Mouse (Mus musculus) forebrain, embryonic 16.5 days (tissue): Measurements from ENCODE around the gene Sf3b3. TPM values are rescaled to one million over a fixed set of nuclear protein-coding genes. Genes with fewer than 3 reads are reported as not detected.

Experiments
- ATAC-seq: fragments of 200-750 bp; cut with Nextera tagmentation; 2 replicates; pipeline ENCODE4 v1.8.0; 2017; ENCODE audit warnings: mild to moderate bottlenecking, moderate library complexity
- H3K27ac ChIP-seq: fragments of 300-500 bp; sonication (generic); 2 replicates; pipeline ENCODE4 v1.5.1; 2014; ENCODE audit warnings: low read length, control low read depth
- H3K27me3 ChIP-seq: fragments of 300-500 bp; sonication (generic); replicated peaks from 2 replicates; pipeline ENCODE4 v1.6.1; 2014; ENCODE audit warnings: low read length; ENCODE audit not compliant: control insufficient read depth, insufficient read depth
- H3K36me3 ChIP-seq: fragments of 300-500 bp; sonication (generic); 2 replicates; pipeline ENCODE4 v1.6.1; 2014; ENCODE audit not compliant: control insufficient read depth, insufficient read depth
- H3K4me1 ChIP-seq: fragments of 300-500 bp; sonication (generic); replicated peaks from 2 replicates; pipeline ENCODE4 v1.6.1; 2014; ENCODE audit warnings: low read length; ENCODE audit not compliant: control insufficient read depth, insufficient read depth
- H3K4me2 ChIP-seq: fragments of 300-500 bp; sonication (generic); 2 replicates; pipeline ENCODE4 v1.6.1; 2014; ENCODE audit warnings: mild to moderate bottlenecking, low read length, control low read depth
- H3K4me3 ChIP-seq: fragments of 300-500 bp; sonication (generic); replicated peaks from 2 replicates; pipeline ENCODE4 v1.5.1; 2014; ENCODE audit warnings: mild to moderate bottlenecking, low read length, control low read depth
- H3K9ac ChIP-seq: fragments of 300-500 bp; sonication (generic); replicated peaks from 2 replicates; pipeline ENCODE4 v1.6.1; 2014; ENCODE audit warnings: low read depth, low read length, control low read depth
- H3K9me3 ChIP-seq: fragments of 300-500 bp; sonication (generic); 2 replicates; pipeline ENCODE4 v1.6.1; 2016; ENCODE audit warnings: low read length; ENCODE audit not compliant: control insufficient read depth
- WGBS: fragments of 180-500 bp; shearing (Covaris S2); extraction: QIAGEN DNeasy Blood & Tissue Kit; methylation state at CpG from one replicate; pipeline ENCODE4 v1.1.7; 2014; 5-methylcytosine and 5-hydroxymethylcytosine counted together
- polyA plus RNA-seq: library from polyadenylated mRNA; unstranded; fragments of >200 nt; fragmentation: Nextera tagmentation; extraction: Ambion mirVana; gene quantifications from 2 replicates; pipeline ENCODE4 v1.2.1, GENCODE M21; 2015

The Sf3b3 gene
- polyA plus RNA-seq, 1 experiment from 2014 or later: 124 TPM

DNA sequence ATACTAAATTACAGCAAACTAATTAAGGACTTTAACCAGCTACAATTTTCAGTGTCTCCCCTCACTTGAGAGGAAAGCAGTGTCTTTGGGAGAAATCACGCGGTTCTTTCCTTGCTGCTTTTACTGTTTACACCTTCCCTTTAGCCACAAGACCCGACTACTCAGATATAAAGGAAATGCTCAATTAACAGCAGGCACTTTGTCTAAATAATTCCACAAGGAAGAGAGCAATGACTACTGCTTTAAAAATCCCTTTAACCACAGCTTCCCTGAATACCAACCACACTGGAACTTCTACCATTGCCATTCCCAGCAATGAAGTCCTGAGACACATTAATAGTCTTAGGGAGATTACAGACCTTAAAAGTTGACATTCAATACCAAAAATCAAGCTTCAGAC, 18.1 kb downstream of the Sf3b3 start:
- no peak for ATAC-seq
- Histone ChIP-seq H3K4me2 (no peak overlapping the region), H3K27ac (no peak overlapping the region), H3K9me3 (no peaks in the 10 kb centered on the region), H3K36me3 (peaks cover 47% of the 10 kb centered on the region), H3K4me1 (no peaks in the 10 kb centered on the region), H3K27me3 (no peaks in the 10 kb centered on the region), H3K9ac (no peak overlapping the region), H3K4me3 (no peak overlapping the region)
- WGBS: 86% methylated on average over 3 of the region's 3 CpGs

DNA sequence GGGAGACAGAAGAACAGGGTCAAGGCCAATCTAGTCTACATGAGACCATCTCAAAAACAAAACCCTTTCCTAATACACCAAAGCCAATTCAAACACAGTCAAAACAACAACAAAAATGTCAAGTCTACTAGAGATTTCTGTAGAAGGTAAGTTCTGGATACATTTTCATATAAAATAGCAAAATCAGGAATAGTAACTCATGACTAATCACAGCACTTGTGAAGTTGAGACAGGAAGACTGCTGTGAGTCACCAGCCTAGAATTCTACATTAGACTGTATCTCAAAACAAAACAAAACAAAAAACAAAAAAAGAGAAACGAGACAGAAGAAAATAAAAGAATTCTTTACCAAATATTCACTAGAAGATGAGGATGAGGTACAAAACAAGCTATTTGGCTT, 21.7 kb downstream of the Sf3b3 start:
- H3K27ac ChIP-seq: no peak overlapping the region
- no peaks in the 10 kb centered on the region for H3K27me3 ChIP-seq
- WGBS: 95% methylated on average over 1 of the region's 1 CpGs
- H3K4me3 ChIP-seq: no peak overlapping the region
- H3K9ac ChIP-seq: no peak overlapping the region
- H3K4me1 ChIP-seq: no peaks in the 10 kb centered on the region
- peaks cover 53% of the 10 kb centered on the region for H3K36me3 ChIP-seq
- H3K9me3 ChIP-seq: no peaks in the 10 kb centered on the region
- H3K4me2 ChIP-seq: no peak overlapping the region
- no peak for ATAC-seq

DNA sequence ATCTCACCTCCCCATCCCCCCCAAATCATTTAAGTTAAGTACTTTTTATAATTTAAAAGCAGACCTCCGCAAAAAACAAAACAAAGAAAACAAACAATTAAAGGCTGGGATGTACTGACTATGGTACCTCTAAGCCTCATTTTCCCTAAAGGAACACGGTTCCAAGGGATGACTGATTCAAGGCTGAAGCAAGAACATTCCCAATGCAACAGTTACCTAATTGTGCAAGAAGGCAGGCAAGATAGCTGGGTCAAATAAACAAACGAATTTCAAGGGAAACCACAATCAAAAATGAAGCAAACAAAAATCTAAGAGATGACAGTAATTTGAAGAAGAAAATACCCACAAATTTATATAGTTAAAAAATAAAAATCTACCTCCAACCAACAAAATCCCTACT, 24.6 kb downstream of the Sf3b3 start:
- peaks cover 62% of the 10 kb centered on the region for H3K36me3 ChIP-seq
- no peaks in the 10 kb centered on the region for H3K27me3 ChIP-seq
- 90% methylated on average over 3 of the region's 3 CpGs for WGBS
- H3K4me2 ChIP-seq: no peak overlapping the region
- H3K4me3 ChIP-seq: no peak overlapping the region
- H3K9me3 ChIP-seq: no peaks in the 10 kb centered on the region
- no peak overlapping the region for H3K27ac ChIP-seq
- no peak for ATAC-seq
- H3K9ac ChIP-seq: no peak overlapping the region
- no peaks in the 10 kb centered on the region for H3K4me1 ChIP-seq

DNA sequence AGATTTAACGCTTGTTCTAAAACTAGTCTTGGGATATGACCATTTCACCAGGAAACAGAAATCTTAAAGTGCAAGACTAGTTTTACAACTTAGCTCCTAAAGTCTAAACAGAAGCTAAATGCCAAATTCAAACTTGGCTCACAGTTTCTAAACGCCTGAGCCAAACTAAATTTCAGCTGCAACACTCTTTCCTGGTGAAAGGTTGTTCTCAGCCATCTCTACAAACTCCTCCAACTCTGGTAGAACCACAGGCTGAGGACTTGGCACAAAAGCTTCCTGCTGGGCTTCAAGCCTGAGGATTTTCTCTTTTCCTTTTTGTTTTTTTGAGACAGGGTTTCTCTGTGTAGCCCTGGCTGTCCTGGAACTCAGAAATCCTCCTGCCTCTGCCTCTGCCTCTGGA, 26.3 kb downstream of the Sf3b3 start:
- Histone ChIP-seq H3K4me3 (no peak overlapping the region), H3K27ac (no peak overlapping the region), H3K4me2 (no peak overlapping the region), H3K27me3 (no peaks in the 10 kb centered on the region), H3K9ac (no peak overlapping the region), H3K4me1 (no peaks in the 10 kb centered on the region), H3K36me3 (peaks cover 67% of the 10 kb centered on the region), H3K9me3 (no peaks in the 10 kb centered on the region)
- 93% methylated on average over 2 of the region's 2 CpGs for WGBS
- ATAC-seq: no peak

DNA sequence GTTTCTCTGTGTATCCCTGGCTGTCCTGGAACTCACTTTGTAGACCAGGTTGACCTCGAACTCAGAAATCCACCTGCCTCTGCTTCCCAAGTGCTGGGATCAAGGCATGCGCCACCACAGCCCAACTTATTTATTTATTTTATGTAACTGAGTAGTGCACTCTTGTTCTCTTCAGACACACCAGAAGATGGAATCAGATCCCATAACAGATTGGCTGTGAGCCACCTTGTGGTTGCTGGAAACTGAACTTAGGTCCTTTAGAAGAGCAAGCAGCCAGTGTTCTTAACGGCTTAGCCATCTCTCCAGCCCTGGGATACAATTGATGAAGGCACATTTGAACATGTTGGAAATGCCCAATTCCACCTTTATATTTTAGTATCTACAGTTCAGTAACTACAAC, 28.0 kb downstream of the Sf3b3 start:
- Histone ChIP-seq H3K4me2 (no peak overlapping the region), H3K9ac (no peak overlapping the region), H3K4me3 (no peak overlapping the region), H3K27ac (no peak overlapping the region), H3K27me3 (no peaks in the 10 kb centered on the region), H3K9me3 (no peaks in the 10 kb centered on the region), H3K36me3 (peaks cover 74% of the 10 kb centered on the region), H3K4me1 (no peaks in the 10 kb centered on the region)
- ATAC-seq: no peak
- WGBS: 88% methylated on average over 3 of the region's 3 CpGs

DNA sequence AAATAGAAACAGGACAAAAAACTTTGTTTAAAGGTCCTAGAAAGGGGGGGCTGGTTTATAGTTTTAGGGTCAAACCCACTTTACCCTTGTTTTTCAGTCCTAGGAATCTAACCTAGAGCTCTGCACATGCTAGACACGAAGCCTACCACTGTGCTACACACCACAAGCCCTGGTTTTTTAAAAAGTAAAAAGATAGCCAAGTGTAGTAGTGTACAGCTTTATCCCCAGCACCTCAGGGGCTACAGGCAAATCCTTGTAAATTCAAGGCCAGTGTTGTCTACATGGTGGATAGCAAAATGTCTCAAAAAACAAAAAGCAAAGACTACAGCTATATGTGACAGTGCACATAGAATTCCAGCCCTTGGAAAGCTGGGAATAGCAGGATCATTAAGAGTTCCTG, 29.6 kb downstream of the Sf3b3 start:
- H3K4me3 ChIP-seq: no peak overlapping the region
- H3K4me1 ChIP-seq: no peaks in the 10 kb centered on the region
- H3K27ac ChIP-seq: no peak overlapping the region
- H3K9ac ChIP-seq: no peak overlapping the region
- WGBS: 89% methylated on average over 1 of the region's 1 CpGs
- H3K9me3 ChIP-seq: no peaks in the 10 kb centered on the region
- no peak overlapping the region for H3K4me2 ChIP-seq
- ATAC-seq: no peak
- H3K27me3 ChIP-seq: no peaks in the 10 kb centered on the region
- peaks cover 71% of the 10 kb centered on the region for H3K36me3 ChIP-seq

DNA sequence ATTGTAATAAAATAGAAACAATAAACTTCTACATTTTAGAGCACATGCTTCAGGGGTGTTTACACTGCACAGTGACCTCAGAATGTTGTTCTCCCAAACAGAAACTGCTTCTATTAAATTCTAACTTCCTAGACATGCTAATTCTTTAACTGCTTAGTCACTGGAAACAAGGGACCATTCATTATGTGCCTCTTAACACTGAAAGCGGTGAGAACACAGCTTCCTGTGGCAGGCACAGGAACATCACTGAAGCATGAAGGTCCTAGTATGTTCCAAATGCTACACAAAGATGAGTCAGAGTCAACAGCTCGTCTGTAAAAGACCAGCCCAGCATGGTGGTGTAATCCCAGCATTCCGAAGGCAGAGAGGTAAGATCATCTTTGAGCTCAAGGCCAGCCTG, 31.3 kb downstream of the Sf3b3 start:
- no peak overlapping the region for H3K9ac ChIP-seq
- no peaks in the 10 kb centered on the region for H3K9me3 ChIP-seq
- H3K36me3 ChIP-seq: peaks cover 71% of the 10 kb centered on the region
- no peaks in the 10 kb centered on the region for H3K27me3 ChIP-seq
- ATAC-seq: no peak
- no peak overlapping the region for H3K4me2 ChIP-seq
- WGBS: 61% methylated on average over 3 of the region's 3 CpGs
- H3K4me1 ChIP-seq: no peaks in the 10 kb centered on the region
- H3K4me3 ChIP-seq: no peak overlapping the region
- H3K27ac ChIP-seq: no peak overlapping the region

DNA sequence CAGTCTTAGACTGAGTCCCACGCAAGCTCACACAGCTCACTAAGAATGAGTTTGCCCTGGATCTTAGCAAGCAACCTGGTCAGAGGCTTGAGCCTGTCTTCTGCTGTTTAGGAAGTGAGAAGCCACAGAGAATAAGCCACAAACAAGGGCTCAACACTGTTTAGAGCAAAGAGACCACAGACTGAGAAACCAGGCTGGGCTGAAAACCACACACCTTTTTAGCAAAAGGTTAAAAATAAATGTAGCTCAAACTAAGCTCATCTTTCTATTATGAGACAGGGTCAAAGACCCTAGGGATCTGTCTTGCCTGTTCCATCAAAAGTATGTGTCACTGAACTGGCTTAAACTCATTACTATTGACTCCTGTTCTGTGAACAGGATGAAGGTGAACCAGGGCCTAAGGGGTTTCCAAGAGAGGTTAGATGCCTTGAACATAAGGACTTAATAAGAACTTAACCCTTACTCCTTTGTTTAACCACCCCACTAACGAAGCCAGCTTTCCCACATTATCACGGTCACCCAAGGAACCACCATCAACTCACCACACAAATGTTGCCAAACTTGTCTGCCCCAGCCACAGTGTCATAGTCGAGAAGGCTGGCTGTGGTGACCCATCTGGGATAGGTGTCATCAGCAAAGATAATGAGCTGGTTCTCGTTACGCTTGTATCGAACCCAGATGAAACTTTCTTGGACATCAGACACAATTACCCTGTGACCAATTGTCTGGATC, 33.3 kb downstream of the Sf3b3 start:
- no peak overlapping the region for H3K4me3 ChIP-seq
- H3K4me1 ChIP-seq: no peaks in the 10 kb centered on the region
- H3K9me3 ChIP-seq: no peaks in the 10 kb centered on the region
- no peak overlapping the region for H3K27ac ChIP-seq
- 85% methylated on average over 7 of the region's 7 CpGs for WGBS
- peaks cover 72% of the 10 kb centered on the region for H3K36me3 ChIP-seq
- H3K9ac ChIP-seq: no peak overlapping the region
- no peak for ATAC-seq
- no peak overlapping the region for H3K4me2 ChIP-seq
- no peaks in the 10 kb centered on the region for H3K27me3 ChIP-seq

DNA sequence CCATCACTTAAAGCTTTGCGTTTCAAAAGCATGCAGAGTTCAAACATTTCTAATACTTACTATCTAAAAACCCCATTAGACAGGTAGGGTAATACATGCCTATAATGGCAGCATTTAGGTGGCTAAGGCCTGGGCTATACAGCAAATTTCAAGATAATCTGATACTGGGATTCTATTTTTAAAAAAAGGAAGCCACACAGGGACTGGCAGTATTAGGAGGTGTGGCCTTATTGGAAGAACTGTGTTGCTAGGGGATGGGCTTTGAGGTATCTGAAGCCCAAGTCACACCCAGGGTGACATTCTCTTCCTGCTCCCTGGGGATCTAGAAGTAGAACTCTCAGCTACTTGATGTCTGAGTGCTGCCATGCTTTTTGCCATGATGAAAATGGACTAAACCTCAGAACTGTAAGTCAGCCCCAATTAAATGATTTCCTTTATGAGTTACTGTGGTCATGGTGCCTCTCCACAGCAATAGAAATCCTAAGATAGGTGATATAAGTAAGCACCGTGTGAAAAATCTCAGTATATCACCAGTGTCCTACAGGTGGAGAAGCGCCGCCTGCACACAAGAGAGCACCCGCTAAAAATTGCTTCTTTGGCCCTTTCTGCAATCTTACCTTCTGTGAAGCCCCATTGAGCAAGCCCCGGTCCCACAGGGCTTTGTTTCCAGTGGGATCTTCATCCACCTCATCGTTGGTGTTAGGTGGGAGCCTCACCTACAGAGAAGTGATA, 34.1 kb downstream of the Sf3b3 start:
- H3K9ac ChIP-seq: no peak overlapping the region
- H3K36me3 ChIP-seq: peaks cover 66% of the 10 kb centered on the region
- no peak overlapping the region for H3K4me3 ChIP-seq
- H3K27me3 ChIP-seq: no peaks in the 10 kb centered on the region
- no peaks in the 10 kb centered on the region for H3K9me3 ChIP-seq
- H3K27ac ChIP-seq: no peak overlapping the region
- 95% methylated on average over 7 of the region's 7 CpGs for WGBS
- no peaks in the 10 kb centered on the region for H3K4me1 ChIP-seq
- no peak for ATAC-seq
- no peak overlapping the region for H3K4me2 ChIP-seq
